Mouse (Mus musculus) olfactory bulb, adult 2 months (tissue): ENCODE data around the gene Saa1.

ENCODE experiments used
- CTCF ChIP-seq: fragments of 200-500 bp; IDR thresholded peaks from 2 replicates; pipeline ENCODE4 v1.5.1; 2012; ENCODE audit warnings: low read depth, mild to moderate bottlenecking, low read length, moderate library complexity; ENCODE audit not compliant: insufficient read depth
- POLR2A ChIP-seq: fragments of 200-500 bp; IDR thresholded peaks from 2 replicates; pipeline ENCODE4 v1.6.1; 2012; ENCODE audit warnings: mild to moderate bottlenecking, low read depth, low read length, moderate library complexity; ENCODE audit not compliant: insufficient read depth

DNA sequence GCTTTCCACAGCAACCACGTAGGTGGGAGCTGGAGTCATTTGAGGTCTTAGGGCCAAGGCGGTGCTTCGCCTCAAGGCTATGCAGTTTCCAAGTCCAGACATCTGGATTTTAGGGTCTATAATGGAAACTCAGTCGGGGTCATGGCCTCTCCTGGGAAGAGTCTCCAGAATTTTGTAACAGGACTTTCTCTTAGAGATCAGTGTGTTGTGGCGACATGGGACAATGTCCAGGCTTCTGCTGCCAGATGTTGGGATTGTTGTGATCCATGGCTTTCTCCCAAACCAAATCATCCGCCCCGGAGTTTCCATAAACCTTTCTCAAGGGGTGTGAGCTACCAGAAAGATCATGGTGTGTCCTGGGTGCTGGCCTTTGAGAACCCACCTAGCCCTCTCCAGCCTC lies 3.6 kb upstream of the Saa1 start:
- no peak for TF ChIP-seq CTCF
- TF ChIP-seq POLR2A, result no peak
